ENCODE assay signal across 8 mouse cellular contexts in genomic region chr6:49036275-49037267, GRCm38 (mm10). TPM values are rescaled to one million over a fixed set of nuclear protein-coding genes. Genes with fewer than 3 reads are reported as not detected.
DNase-seq lines count a peak whose midpoint lies in the region; ATAC-seq and TF ChIP-seq lines count a peak whose summit lies in the region.

TSS of gene Gpnmb (plus strand) at chr6:49036546.

- peak within 1 kb of the TSS; percentile 93 for H3K4me3 ChIP-seq in bone marrow macrophage, adult 2 months (ENCODE audit: insufficient read depth, low read length)
- no peak within 1 kb of the TSS for H3K4me3 ChIP-seq in hindbrain, embryonic 11.5 days (ENCODE audit: low read depth, low read length)

- H3K27ac ChIP-seq in bone marrow macrophage, adult 2 months (ENCODE audit: insufficient read depth, low read depth, low read length), result peak within 1 kb of the TSS; percentile 99
- no peak within 1 kb of the TSS for H3K27ac ChIP-seq in hindbrain, embryonic 11.5 days (ENCODE audit: low read depth, low read length)

- peaks cover 40% of the 10 kb centered on the region for H3K4me1 ChIP-seq in bone marrow macrophage, adult 2 months (ENCODE audit: control insufficient read depth, insufficient read depth, low read length)
- no peaks in the 10 kb centered on the region for H3K4me1 ChIP-seq in hindbrain, embryonic 11.5 days (replicated peaks; ENCODE audit: control insufficient read depth, insufficient read depth, low read length)

- peak; percentile 92 for TF ChIP-seq POLR2A in bone marrow macrophage, adult 2 months (IDR thresholded peaks at IDR 0.05; ENCODE audit: borderline replicate concordance, low read depth, low read length)

- no peaks in the 10 kb centered on the region for H3K9me3 ChIP-seq in hindbrain, embryonic 11.5 days (ENCODE audit: control insufficient read depth, low read length)

- no peak within 1 kb of the TSS for H3K4me2 ChIP-seq in hindbrain, embryonic 11.5 days (replicated peaks; ENCODE audit: low read depth, low read length)

- no peaks in the 10 kb centered on the region for H3K36me3 ChIP-seq in hindbrain, embryonic 11.5 days (ENCODE audit: control insufficient read depth, insufficient read depth, low read length)

- TF ChIP-seq CTCF in bone marrow macrophage, adult 2 months (IDR thresholded peaks at IDR 0.05; ENCODE audit: low read depth, low read length), result no peak

- no peak within 1 kb of the TSS for H3K9ac ChIP-seq in hindbrain, embryonic 11.5 days (ENCODE audit: low read depth, low read length)

- peak; percentile 21 to 46 for DNase-seq in lung, adult 18-20 months
- DNase-seq in lung, postnatal 25 days (ENCODE audit: low spot score), result no peak
- peak; percentile 9 for DNase-seq in hindbrain, embryonic 11.5 days (ENCODE audit: low spot score)
- DNase-seq in lung, postnatal 10 days, result peak; percentile 8
- DNase-seq in cerebellum, postnatal 4 days (ENCODE audit: low spot score in 2 of 2), result no peak
- no peak for DNase-seq in frontal cortex, postnatal 14 days (ENCODE audit: low spot score in 2 of 2)

- no peak for ATAC-seq in hindbrain, embryonic 11.5 days (ENCODE audit: low FRiP score)
- no peak for ATAC-seq in erythroid progenitor cell, adult 5-6 weeks (replicated peaks; ENCODE audit: low FRiP score, poor library complexity, severe bottlenecking)

- 47% methylated on average over 28 of the region's 28 CpGs for WGBS in hindbrain, embryonic 11.5 days

- no peaks in the 10 kb centered on the region; the same call in 1 of the 2 replicates for H3K27me3 ChIP-seq in hindbrain, embryonic 11.5 days (ENCODE audit: control insufficient read depth, insufficient read depth, low read length)

RNA-seq across cellular contexts. Expression of gene Gpnmb, which starts in this region (rescaled TPM):
- 3,378 and 3,910 TPM in 2 replicates for polyA plus RNA-seq in bone marrow macrophage, adult 2 months (2012; ENCODE audit: insufficient read depth, insufficient read length, missing spikeins)
- polyA plus RNA-seq in hindbrain, embryonic 11.5 days (2014; fragmentation: Nextera tagmentation; extraction: Ambion mirVana), result 0.76 and 1.0 TPM in 2 replicates
- 13.7 TPM in 1 of 2 replicates, not detected in the other for total RNA-seq in erythroid progenitor cell, adult 5-6 weeks (2015; ENCODE audit: low replicate concordance)
- 0.13 TPM in 1 of 2 replicates, not detected in the other for total RNA-seq in erythroid progenitor cell, adult 5-6 weeks (2017; ENCODE audit: low replicate concordance)

Comparison
In these comparisons a context has a peak if more than half of its experiments do, and no peak if none do; other contexts are left out.
1. RNA of gene Gpnmb (polyA plus RNA-seq): 3,378 to 3,910 TPM in bone marrow macrophage, adult 2 months; 0.76 to 1.0 TPM in hindbrain, embryonic 11.5 days; every median in the first group is over 1,000 times any median in the second.
2. DNase-seq: peak in lung, adult 18-20 months (2 of 2), hindbrain, embryonic 11.5 days (single experiment) and lung, postnatal 10 days (single experiment); none in lung, postnatal 25 days (single experiment), cerebellum, postnatal 4 days (0 of 2) and frontal cortex, postnatal 14 days (0 of 2).